Mouse (Mus musculus) testis, adult 10 weeks (tissue): ENCODE results near the gene Hacl1. TPM values are rescaled to one million over a fixed set of nuclear protein-coding genes. Genes with fewer than 3 reads are reported as not detected.

Experiments
- polyA plus RNA-seq: library from polyadenylated mRNA; stranded (reverse); fragments of 350-450 nt; fragmentation: Illumina TruSeq; extraction: RNeasy Lipid Tissue Mini Kit (QIAGEN cat#74804); gene quantifications from one replicate; pipeline ENCODE4 v1.2.3, GENCODE M21; 2014; ENCODE audit warnings: low read depth, low replicate concordance

Gene Hacl1
- polyA plus RNA-seq = 13.1 TPM

GRCm38 (mm10) chr14:31640890-31641505, at the start of gene Hacl1, which contains the start of gene Btd:
Gene Hacl1, minus strand, starts transcription at chr14:31641286.
Gene Btd, plus strand, starts transcription at chr14:31641028.

GRCm38 (mm10) chr14:31640346-31640889, 668 bp downstream of the Hacl1 start, which contains the start of gene Gm49387:
Gene Gm49387, minus strand, starts transcription at chr14:31640878.

DNA sequence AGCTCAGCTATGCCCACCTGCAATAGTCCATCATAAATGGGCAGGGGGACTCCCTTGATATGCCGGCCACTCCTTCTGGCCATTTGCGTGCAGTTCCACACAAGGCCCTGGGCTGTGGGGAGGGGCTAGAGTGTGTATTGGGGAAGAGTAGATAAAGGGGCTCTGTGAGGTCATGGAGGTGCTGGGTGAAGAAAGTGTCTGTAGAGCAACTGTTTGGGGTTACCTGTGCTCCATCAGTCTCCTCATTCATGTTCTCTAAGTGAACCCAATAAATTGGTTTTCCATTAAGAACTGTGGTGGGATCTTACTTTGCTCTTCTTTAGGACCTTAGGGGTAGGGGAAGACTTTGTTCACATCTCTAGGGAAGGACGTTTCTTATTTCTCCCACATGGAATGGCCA, 49.8 kb downstream of the Hacl1 start, which contains the start of gene Colq:
Colq (minus strand) TSS at position 101 of the 400 bp plus-strand sequence.

Other genes starting within 250 kb of the Hacl1 start
- 18.7 TPM for gene Sh3bp5, start 205.2 kb downstream of the Hacl1 start, polyA plus RNA-seq
- 16.8 TPM for gene Eaf1, start 146.9 kb downstream of the Hacl1 start, polyA plus RNA-seq
- 154 TPM for gene Mettl6, start 146.2 kb downstream of the Hacl1 start, polyA plus RNA-seq
- gene Colq, start 49.9 kb downstream of the Hacl1 start, polyA plus RNA-seq = 10.3 TPM
- gene Gm49387, start 408 bp downstream of the Hacl1 start, polyA plus RNA-seq = not detected
- 1.1 TPM for gene Btd, start 258 bp downstream of the Hacl1 start, polyA plus RNA-seq
- 101 TPM for gene Ankrd28, start 189.4 kb upstream of the Hacl1 start, polyA plus RNA-seq